Mouse (Mus musculus): ENCODE results near the gene Fam20b. TPM values are rescaled to one million over a fixed set of nuclear protein-coding genes. Genes with fewer than 3 reads are reported as not detected.
A peak's percentile ranks its signal among the peaks of the same experiment; 100 is the strongest.

Fam20b gene
- total RNA-seq, 2 experiments from 2014 or later = 47.9 to 58.3 TPM

GRCm38 (mm10) chr1:156639455-156639854 is 79.4 kb downstream of the Fam20b start:
- no peak for DNase-seq

- DNase-seq = no peak
These were observed 83.7 kb downstream of the Fam20b start for GRCm38 (mm10) chr1:156635148-156635547.

GRCm38 (mm10) chr1:156633095-156633494 is 85.8 kb downstream of the Fam20b start:
- peak; percentile 24 to 39 for DNase-seq

- DNase-seq = no peak
These were observed 87.9 kb downstream of the Fam20b start for GRCm38 (mm10) chr1:156630965-156631364.

- no peak for DNase-seq
These were observed 88.9 kb downstream of the Fam20b start for GRCm38 (mm10) chr1:156629984-156630383.

Other genes starting within 250 kb of the Fam20b start
- gene Soat1, start 244.8 kb downstream of the Fam20b start, total RNA-seq (2021) = 1,000 to 10,000 TPM; 1,034 to 1,489 TPM
- 10 to 100 TPM; 39.7 to 40.3 TPM for gene Gm10031, start 195.1 kb downstream of the Fam20b start, total RNA-seq (2021)
- 10 to 100 TPM; 21.5 to 27.2 TPM for gene Abl2, start 160.3 kb downstream of the Fam20b start, total RNA-seq (2021)
- 10 to 100 TPM; 17.9 to 20.5 TPM for gene Tor3a, start 44.7 kb downstream of the Fam20b start, total RNA-seq (2021)
- gene Angptl1, start 119.5 kb upstream of the Fam20b start, total RNA-seq (2021) = 1 to 10 TPM; 3.2 to 8.3 TPM
- gene Ralgps2, start 220.5 kb upstream of the Fam20b start, total RNA-seq (2021) = 10 to 100 TPM; 18.2 to 23.5 TPM

Data from adrenal gland, postnatal 36 days (tissue).